Mouse (Mus musculus) small intestine, adult 2 months (tissue): ENCODE measurements around the gene Bach2. TPM values are rescaled to one million over a fixed set of nuclear protein-coding genes. Genes with fewer than 3 reads are reported as not detected.

Experiments
- H3K27ac ChIP-seq: fragments of 200-500 bp; 2 replicates; pipeline ENCODE4 v1.5.1; 2012; ENCODE audit warnings: low read depth, low read length, control low read depth, inconsistent platforms; ENCODE audit not compliant: insufficient read depth
- H3K27me3 ChIP-seq: fragments of 200-500 bp; 2 replicates; pipeline ENCODE4 v1.6.1; 2012; ENCODE audit warnings: mild to moderate bottlenecking, moderate library complexity, low read length, inconsistent platforms; ENCODE audit not compliant: control insufficient read depth, insufficient read depth
- H3K36me3 ChIP-seq: fragments of 200-500 bp; 2 replicates; pipeline ENCODE4 v1.6.1; 2012; ENCODE audit warnings: mild to moderate bottlenecking, low read length, control low read depth, inconsistent platforms; ENCODE audit not compliant: control insufficient read depth, insufficient read depth
- H3K4me1 ChIP-seq: fragments of 200-500 bp; 2 replicates; pipeline ENCODE4 v1.6.1; 2012; ENCODE audit warnings: low read length, inconsistent platforms, mixed read lengths; ENCODE audit not compliant: control insufficient read depth, insufficient read depth, insufficient read length
- H3K4me3 ChIP-seq: fragments of 200-500 bp; 2 replicates; pipeline ENCODE4 v1.5.1; 2012; ENCODE audit warnings: low read depth, mild to moderate bottlenecking, control low read depth, inconsistent platforms, low read length, moderate library complexity
- CTCF ChIP-seq: fragments of 200-500 bp; IDR thresholded peaks from 2 replicates; pipeline ENCODE4 v1.5.1; 2012; ENCODE audit warnings: low read depth, mild to moderate bottlenecking, control low read depth, inconsistent platforms, low read length, moderate library complexity, mixed read lengths; ENCODE audit not compliant: insufficient replicate concordance, insufficient read length; ENCODE audit errors: extremely low read depth
- POLR2A ChIP-seq: fragments of 200-500 bp; IDR thresholded peaks from 2 replicates; pipeline ENCODE4 v1.6.1; 2012; ENCODE audit warnings: low read depth, mild to moderate bottlenecking, control low read depth, inconsistent platforms, low read length, moderate library complexity
- WGBS: fragments of 180-500 bp; shearing (Covaris S2); methylation state at CpG from one replicate; pipeline ENCODE4 v1.1.7; 2018; 5-methylcytosine and 5-hydroxymethylcytosine counted together
- polyA plus RNA-seq: library from polyadenylated mRNA; depleted of rRNA; stranded (reverse); fragments of >200 nt; gene quantifications from 2 replicates; pipeline ENCODE4 v1.2.3, GENCODE M21; 2012

The Bach2 gene
- polyA plus RNA-seq, 1 experiment, result 3.5 TPM

DNA sequence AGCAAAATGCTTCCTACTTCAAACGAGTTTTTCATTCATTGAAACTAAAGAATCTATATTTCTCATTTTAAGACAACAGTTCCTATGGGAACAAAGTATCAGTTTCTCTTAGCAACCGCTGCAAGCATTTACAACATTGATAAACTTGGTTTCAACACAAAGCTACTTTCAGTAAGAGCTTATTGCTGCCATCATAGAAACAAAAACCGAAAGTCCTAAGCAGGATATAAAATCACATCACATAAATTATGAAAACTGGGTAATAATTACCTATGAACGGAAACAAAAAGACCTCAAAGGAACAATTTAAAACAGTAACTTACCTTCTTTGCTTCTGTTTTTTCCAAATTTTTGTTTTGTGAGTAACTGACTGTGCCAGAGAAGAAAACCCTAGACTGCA is 22.1 kb upstream of the Bach2 start:
- no peaks in the 10 kb centered on the region for H3K36me3 ChIP-seq
- no peak overlapping the region for H3K4me3 ChIP-seq
- H3K27ac ChIP-seq, result no peak overlapping the region
- H3K4me1 ChIP-seq, result peaks cover 8% of the 10 kb centered on the region; the same call in 1 of the 2 replicates
- 24% methylated on average over 4 of the region's 4 CpGs for WGBS
- TF ChIP-seq POLR2A (no peak), CTCF (no peak)
- no peaks in the 10 kb centered on the region for H3K27me3 ChIP-seq

DNA sequence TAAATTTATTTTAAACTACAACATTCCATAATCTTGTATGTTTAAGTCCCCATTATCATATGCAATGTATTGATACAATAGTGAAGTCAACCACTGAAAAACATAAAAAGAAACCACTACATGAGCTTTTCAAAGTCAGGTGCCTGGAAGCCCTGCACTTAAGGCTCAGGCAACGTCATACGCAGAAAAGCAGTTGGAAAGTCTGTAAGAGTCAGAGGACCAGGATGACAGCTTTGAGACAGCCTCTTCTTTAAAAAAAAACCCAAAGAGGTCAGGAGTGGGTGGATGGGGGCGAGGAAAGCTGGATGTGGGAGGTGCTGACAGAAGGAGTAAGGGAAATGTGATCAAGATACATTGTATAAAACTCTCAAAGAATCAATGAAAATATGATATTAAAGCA is 21.6 kb upstream of the Bach2 start:
- Histone ChIP-seq H3K27me3 (no peaks in the 10 kb centered on the region), H3K4me1 (peaks cover 8% of the 10 kb centered on the region; the same call in 1 of the 2 replicates), H3K36me3 (no peaks in the 10 kb centered on the region), H3K27ac (no peak overlapping the region), H3K4me3 (no peak overlapping the region)
- TF ChIP-seq POLR2A (no peak), CTCF (no peak)
- 82% methylated on average over 3 of the region's 3 CpGs for WGBS

DNA sequence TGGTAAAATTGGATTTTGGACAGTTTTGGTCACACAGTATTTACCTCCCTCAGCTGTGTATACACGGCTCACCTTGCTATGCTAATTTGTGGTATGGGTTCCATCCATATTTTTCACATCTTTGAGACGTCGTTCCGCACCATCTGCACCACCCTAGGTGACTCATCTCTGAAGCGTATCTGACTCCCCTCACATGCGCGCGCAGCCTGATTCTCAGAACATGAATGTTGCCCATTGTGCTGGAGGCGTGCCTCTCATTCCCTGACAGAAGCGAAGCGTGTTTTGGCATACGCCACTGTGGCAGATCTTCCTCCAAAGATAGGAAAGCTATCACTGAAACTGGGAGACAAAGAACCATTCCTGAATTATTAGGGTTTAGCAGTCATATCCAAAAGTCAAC is 21.0 kb upstream of the Bach2 start:
- Histone ChIP-seq H3K27ac (no peak overlapping the region), H3K4me1 (peaks cover 8% of the 10 kb centered on the region; the same call in 1 of the 2 replicates), H3K27me3 (no peaks in the 10 kb centered on the region), H3K36me3 (no peaks in the 10 kb centered on the region), H3K4me3 (no peak overlapping the region)
- WGBS, result 94% methylated on average over 12 of the region's 12 CpGs
- no peak for TF ChIP-seq POLR2A
- TF ChIP-seq CTCF, result no peak

DNA sequence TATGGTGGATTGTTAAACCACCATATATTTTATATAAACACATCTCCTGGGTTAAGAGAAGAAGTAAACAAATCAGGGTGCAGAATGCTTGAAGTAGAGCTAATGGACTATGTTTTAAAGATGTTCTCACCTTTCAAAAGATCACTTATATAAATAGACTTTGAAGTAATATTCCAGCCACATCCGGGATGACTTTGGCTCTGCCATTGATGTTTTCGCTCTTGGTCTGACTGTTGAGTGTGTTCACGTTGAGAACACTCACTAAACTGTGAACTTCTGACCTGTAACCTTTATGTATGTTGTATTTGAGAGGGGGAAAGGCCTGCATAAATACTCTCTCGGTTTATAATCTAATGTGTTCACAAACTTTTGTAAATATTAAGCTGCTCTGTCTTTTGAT is 20.2 kb upstream of the Bach2 start:
- Histone ChIP-seq H3K27me3 (no peaks in the 10 kb centered on the region), H3K4me1 (peaks cover 8% of the 10 kb centered on the region; the same call in 1 of the 2 replicates), H3K36me3 (no peaks in the 10 kb centered on the region), H3K4me3 (no peak overlapping the region), H3K27ac (no peak overlapping the region)
- TF ChIP-seq CTCF (no peak), POLR2A (no peak)
- WGBS, result 57% methylated on average over 4 of the region's 4 CpGs

DNA sequence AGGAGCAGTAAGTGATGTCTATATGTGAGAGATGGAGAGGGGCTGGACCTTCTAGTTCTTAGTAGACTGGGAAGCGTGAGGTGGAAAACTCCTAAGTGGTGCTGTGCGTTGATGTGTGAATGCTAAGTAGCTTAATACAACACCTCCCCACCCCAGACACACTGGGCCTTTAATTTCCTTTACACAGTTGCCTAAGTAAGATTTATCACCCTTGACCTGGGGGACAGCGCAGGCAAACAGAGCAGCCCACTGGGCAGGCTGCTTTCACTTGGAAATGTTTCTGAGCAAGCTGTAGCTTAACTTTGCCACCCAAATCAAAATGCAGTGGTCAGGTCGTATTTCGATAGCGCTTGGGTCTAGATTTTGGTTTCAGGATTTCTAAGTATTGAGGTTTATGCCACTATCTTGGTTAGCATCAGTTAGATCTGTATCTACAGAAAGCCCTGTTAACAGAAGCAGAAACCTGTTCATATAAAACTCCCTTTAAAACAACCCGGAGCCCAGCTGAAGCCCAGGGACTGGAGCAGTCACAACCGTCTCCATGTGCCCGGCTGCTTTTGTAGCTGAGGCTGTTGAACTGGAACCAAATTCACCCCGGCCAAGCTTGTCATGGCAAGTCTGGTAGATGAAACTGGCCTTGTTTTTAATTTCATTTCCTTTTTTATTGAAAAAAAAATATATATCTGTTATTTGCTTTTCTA is 19.0 kb upstream of the Bach2 start:
- Histone ChIP-seq H3K27me3 (no peaks in the 10 kb centered on the region), H3K27ac (no peak overlapping the region), H3K36me3 (no peaks in the 10 kb centered on the region), H3K4me1 (peaks cover 8% of the 10 kb centered on the region; the same call in 1 of the 2 replicates), H3K4me3 (no peak overlapping the region)
- TF ChIP-seq CTCF, result no peak
- TF ChIP-seq POLR2A, result no peak
- 79% methylated on average over 10 of the region's 10 CpGs for WGBS

DNA sequence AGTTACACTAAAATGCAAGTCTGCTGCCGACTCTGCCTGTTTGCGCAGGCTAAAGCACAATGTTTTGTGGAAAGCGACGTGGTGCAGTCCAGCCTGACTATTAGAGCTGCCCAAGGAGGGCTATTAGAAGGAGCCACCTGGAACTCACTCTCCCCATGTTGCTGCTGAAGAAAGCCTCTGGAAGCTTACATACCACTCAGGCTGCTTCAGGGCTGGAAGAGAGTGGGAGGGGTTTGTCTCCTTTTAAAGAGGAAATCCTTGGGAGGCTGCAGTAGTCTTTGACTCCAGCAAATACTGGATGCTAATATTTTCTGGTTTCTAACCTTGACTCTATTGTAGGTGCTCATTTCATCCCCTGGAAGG is 18.5 kb upstream of the Bach2 start:
- no peak overlapping the region for H3K4me3 ChIP-seq
- peaks cover 8% of the 10 kb centered on the region; the same call in 1 of the 2 replicates for H3K4me1 ChIP-seq
- no peaks in the 10 kb centered on the region for H3K27me3 ChIP-seq
- no peak overlapping the region for H3K27ac ChIP-seq
- TF ChIP-seq POLR2A, result no peak
- TF ChIP-seq CTCF, result no peak
- 82% methylated on average over 4 of the region's 4 CpGs for WGBS
- no peaks in the 10 kb centered on the region for H3K36me3 ChIP-seq

DNA sequence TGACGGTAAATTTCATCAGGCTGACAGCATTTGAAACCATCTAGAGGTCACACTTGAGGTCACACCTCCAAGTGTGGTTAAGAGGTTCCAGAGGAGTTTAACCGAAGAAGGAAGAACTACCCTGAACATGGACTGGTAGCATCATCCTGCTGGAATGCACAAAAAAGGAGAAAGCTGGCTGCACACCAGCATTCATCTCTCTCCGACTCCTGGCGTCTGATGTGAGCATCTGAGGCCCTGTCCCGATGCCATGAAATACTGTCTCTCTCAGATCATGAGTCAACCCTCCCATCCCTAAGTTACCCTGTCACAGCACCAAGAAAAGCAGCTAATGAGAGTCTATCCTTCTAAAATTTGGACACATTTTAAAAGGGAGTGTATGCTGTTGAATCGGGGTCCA is 17.6 kb upstream of the Bach2 start:
- H3K27me3 ChIP-seq, result no peaks in the 10 kb centered on the region
- TF ChIP-seq POLR2A (no peak), CTCF (no peak)
- 72% methylated on average over 6 of the region's 6 CpGs for WGBS
- no peaks in the 10 kb centered on the region for H3K36me3 ChIP-seq
- no peak overlapping the region for H3K27ac ChIP-seq
- peaks cover 5% of the 10 kb centered on the region; the same call in 1 of the 2 replicates for H3K4me1 ChIP-seq
- H3K4me3 ChIP-seq, result no peak overlapping the region

DNA sequence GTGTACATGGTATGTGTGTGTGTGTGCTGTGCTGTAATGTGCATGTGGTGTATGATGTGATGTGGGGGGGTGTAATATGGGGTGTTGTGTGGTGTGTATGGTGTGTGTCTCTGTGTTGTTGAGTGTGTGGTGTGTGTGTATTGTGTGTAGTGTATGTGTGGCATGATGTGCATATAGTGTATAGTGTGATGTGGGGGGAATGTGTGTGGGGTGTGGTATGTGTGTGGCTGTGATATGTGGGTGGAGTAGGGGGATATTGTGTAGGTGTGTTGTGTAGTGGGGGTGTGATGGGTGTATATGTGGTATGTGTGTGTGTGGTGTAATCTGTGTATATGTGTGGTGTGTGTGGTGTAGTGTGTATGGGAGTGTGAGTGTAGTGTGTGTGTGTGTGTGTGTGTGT is 15.0 kb upstream of the Bach2 start:
- H3K4me1 ChIP-seq, result no peaks in the 10 kb centered on the region
- H3K27ac ChIP-seq, result no peak overlapping the region
- no peak overlapping the region for H3K4me3 ChIP-seq
- H3K36me3 ChIP-seq, result no peaks in the 10 kb centered on the region
- TF ChIP-seq CTCF (no peak), POLR2A (no peak)
- no peaks in the 10 kb centered on the region for H3K27me3 ChIP-seq
